Mouse (Mus musculus): ENCODE measurements around the gene Kpna7. TPM values are rescaled to one million over a fixed set of nuclear protein-coding genes. Genes with fewer than 3 reads are reported as not detected.

The Kpna7 gene
- total RNA-seq, 1 experiment from 2014 or later, result not detected

DNA sequence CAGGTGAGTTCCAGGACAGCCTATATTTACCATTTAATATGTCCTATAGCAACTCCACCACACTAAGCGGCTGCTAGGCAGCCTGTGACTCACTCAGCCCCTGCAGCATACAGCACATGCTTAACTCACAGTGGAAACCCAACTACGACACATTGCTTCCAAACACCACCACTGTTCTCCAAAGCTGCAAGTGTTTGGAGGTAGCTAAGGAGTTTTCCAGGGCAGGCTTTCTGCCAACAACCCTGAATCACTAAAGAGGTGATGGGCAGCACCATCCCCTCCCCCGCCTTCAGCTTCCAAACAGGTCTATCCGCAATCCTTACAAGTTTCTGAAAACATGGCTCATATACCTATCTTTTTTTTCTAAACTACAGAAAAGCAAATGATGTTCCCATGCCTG lies 134.0 kb downstream of the Kpna7 start:
- ATAC-seq (replicated peaks in 1 of 2; ENCODE audit: insufficient read depth in 1 of 2, low FRiP score in 2 of 2, low TSS enrichment in 1 of 2, low read depth in 1 of 2, poor library complexity in 2 of 2, severe bottlenecking in 2 of 2), result no peak

DNA sequence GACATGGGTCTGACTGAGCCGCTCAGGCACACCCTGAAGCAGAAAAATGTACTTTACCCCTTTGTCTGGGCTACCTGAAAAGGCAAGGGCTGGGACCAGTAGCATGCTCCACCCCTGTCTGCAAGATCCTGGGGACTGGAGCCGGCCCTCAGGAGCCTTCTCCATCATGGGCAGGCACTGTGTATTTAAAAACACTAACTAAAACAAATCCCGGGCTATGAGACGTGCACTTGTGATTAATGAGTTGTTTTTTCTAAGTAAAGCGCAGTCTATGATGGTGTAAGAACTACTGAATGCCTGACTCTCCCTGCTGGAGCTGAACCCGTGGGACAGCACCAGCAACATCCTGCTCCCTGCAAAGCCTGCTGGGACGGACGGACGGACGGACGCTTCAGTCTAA lies 135.4 kb downstream of the Kpna7 start:
- ATAC-seq (replicated peaks in 1 of 2; ENCODE audit: insufficient read depth in 1 of 2, low FRiP score in 2 of 2, low TSS enrichment in 1 of 2, low read depth in 1 of 2, poor library complexity in 2 of 2, severe bottlenecking in 2 of 2), result no peak

DNA sequence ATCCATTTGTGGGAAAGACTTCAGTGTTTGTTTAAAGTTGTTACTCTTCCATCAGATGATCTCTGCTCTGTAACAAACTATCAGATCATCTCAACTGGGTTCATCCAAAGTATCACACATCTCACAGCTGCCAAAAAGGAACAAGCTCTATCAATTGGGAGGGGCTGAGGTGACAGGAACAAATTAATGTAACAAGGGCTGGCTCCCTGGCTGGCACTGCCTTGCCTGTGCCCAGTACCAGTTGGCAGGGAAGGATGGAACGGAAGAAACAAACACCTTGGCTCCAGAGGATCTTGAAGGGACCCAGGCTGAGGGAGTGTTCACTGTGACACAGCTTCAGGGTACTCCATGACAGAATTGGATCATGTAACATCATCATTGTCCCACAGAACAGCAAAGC lies 135.8 kb downstream of the Kpna7 start:
- ATAC-seq (replicated peaks in 1 of 2; ENCODE audit: insufficient read depth in 1 of 2, low FRiP score in 2 of 2, low TSS enrichment in 1 of 2, low read depth in 1 of 2, poor library complexity in 2 of 2, severe bottlenecking in 2 of 2), result no peak

DNA sequence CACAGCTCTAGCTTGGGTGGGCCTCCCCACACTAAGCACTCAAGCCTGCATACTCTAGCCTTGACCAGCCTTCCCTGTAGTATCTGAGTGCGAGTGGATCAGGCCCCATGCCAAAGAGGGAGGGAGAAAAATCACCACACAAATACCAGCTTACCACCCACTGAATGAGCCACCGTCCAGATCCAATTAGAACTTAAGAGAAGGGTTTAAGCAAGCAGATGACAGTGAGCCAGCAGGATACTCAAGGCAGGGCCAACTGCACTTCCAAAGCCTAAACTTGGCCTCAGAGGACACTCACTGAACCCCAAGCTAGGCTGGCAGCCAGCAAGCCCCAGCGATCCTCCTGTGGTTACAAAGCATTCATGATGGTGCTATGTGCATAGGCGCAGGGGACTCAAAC lies 137.8 kb downstream of the Kpna7 start:
- no peak for ATAC-seq (replicated peaks in 1 of 2; ENCODE audit: insufficient read depth in 1 of 2, low FRiP score in 2 of 2, low TSS enrichment in 1 of 2, low read depth in 1 of 2, poor library complexity in 2 of 2, severe bottlenecking in 2 of 2)

DNA sequence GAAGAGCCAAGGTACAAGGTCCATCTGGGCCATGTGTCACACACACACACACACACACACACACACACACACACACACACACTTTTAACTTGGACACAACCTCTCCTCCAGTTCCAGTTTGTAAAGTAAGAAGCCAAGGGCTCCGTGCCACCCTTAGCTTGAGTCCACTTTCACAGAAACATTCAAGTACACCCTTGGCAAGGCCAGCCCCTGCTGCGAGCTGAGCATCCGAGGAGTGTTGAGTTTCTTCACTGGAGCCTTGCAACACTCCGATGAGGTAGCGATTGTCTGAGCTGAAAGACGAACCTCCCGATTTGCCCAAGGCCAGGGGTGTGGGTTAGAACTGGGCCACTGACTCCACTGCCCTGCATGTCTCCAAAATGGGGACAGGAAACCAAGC lies 138.9 kb downstream of the Kpna7 start:
- peak; percentile 9 to 30; a peak in 1 of 4 replicates for ATAC-seq (replicated peaks in 1 of 2; ENCODE audit: insufficient read depth in 1 of 2, low FRiP score in 2 of 2, low TSS enrichment in 1 of 2, low read depth in 1 of 2, poor library complexity in 2 of 2, severe bottlenecking in 2 of 2)

DNA sequence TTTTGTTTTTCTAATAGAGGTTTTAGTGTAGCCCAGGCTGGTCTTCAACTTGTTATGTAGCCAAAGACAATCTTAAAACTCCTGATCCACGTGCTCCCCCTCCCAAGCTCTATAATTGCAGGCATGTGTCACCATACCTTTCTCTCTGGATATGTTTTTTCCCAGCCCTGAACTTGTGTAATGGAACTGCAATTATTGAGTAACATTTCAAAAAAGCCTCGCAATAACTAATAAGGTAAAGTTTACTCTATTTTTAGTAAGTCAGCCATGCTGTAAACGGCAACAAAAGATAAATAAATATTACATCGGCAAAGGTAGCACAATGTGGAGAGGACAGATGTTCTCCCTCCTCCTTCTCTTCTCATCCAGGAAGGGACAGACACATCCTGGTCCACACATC lies 139.5 kb downstream of the Kpna7 start:
- ATAC-seq (replicated peaks in 1 of 2; ENCODE audit: insufficient read depth in 1 of 2, low FRiP score in 2 of 2, low TSS enrichment in 1 of 2, low read depth in 1 of 2, poor library complexity in 2 of 2, severe bottlenecking in 2 of 2), result no peak

DNA sequence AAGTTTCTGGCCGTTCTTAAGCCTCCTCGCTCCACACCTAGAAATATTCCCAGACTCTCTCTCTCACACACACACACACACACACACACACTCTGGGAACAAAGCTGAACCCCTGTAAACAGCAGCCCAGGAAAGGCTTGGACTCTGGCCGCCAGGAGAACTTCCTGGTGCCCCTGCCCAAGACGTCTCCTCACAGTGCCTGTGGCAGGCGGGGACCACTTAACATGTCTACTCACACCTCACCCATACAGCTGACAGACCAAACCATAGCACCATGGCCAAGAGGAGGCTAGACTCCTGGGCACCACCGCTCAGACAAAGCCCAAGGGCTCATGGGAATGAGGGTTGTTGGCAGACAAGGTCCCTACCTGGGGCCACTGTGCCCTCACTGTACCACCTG lies 140.5 kb downstream of the Kpna7 start:
- ATAC-seq (replicated peaks in 1 of 2; ENCODE audit: insufficient read depth in 1 of 2, low FRiP score in 2 of 2, low TSS enrichment in 1 of 2, low read depth in 1 of 2, poor library complexity in 2 of 2, severe bottlenecking in 2 of 2), result no peak

DNA sequence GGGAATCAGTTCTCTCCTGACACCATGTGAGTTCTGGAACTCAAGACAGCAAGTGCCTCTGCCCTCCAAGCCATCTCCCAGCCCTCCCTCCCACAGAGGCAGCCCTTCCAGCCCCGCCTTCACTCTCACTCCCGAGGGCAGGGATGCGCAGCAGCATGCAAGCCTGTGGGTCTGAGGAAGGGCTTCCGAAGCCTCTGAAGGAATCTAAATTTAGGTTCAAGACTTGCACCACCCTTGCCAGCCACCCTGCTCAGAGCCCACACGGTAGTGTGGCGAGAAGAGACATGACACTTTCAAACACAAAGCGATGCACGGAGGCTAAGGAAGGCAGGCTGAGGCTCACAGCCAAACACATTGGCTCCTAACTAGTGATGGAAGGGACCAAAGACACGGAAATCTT lies 141.4 kb downstream of the Kpna7 start:
- no peak for ATAC-seq (replicated peaks in 1 of 2; ENCODE audit: insufficient read depth in 1 of 2, low FRiP score in 2 of 2, low TSS enrichment in 1 of 2, low read depth in 1 of 2, poor library complexity in 2 of 2, severe bottlenecking in 2 of 2)

DNA sequence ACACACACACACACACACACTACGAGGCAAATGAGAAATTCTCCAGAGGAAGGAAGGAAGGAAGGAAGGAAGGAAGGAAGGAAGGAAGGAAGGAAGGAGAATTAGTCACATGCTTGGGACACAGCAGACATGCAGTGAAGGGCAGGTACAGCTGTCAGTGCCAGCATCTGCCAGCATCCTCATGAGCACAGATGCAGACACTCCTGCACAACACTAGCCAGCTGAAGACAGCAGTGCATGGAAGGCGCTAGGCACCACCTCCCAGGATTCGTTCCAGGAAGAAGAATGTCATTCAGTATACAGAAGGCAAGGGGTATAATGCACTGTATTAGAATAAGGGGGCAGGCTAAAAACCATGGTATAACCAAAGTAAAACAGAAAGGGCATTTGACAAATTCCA lies 142.9 kb downstream of the Kpna7 start:
- ATAC-seq (replicated peaks in 1 of 2; ENCODE audit: insufficient read depth in 1 of 2, low FRiP score in 2 of 2, low TSS enrichment in 1 of 2, low read depth in 1 of 2, poor library complexity in 2 of 2, severe bottlenecking in 2 of 2), result no peak

DNA sequence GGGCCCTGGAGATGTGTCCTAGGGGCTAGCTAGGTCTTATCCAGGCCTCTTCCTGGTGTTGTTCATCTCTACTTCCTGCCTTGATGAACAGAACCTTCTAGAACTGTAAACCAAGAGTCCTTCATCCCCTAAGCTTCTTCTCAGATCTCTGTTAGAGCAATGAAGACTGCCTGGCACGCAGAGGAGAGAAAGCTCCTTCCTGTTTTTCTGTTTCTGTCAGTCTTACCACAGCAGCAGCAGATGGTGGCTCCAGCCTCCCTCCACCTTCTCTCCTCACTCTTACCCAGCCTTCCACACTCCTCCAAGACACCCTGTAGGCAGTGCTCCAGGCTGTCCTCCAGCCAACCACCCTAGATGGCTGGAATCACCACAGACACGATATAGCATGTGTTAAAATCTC lies 146.5 kb downstream of the Kpna7 start:
- ATAC-seq (replicated peaks in 1 of 2; ENCODE audit: insufficient read depth in 1 of 2, low FRiP score in 2 of 2, low TSS enrichment in 1 of 2, low read depth in 1 of 2, poor library complexity in 2 of 2, severe bottlenecking in 2 of 2), result peak; percentile 44 to 68; a peak in 3 of 4 replicates

Other genes starting within 250 kb of the Kpna7 start
- gene Smurf1, start 118.2 kb downstream of the Kpna7 start, total RNA-seq (2017), result 7.9 and 10.4 TPM in 2 replicates
- not detected in 2 replicates for gene Gm4871, start 51.3 kb downstream of the Kpna7 start, total RNA-seq (2017)
- gene 1700018F24Rik, start 41.0 kb downstream of the Kpna7 start, total RNA-seq (2017), result not detected in 2 replicates
- 51.2 and 80.2 TPM in 2 replicates for gene Arpc1a, start 200 bp downstream of the Kpna7 start, total RNA-seq (2017)
- gene Arpc1b, start 30.2 kb upstream of the Kpna7 start, total RNA-seq (2017), result 124 and 175 TPM in 2 replicates
- 106 and 177 TPM in 2 replicates for gene Pdap1, start 56.2 kb upstream of the Kpna7 start, total RNA-seq (2017)
- gene Bud31, start 56.3 kb upstream of the Kpna7 start, total RNA-seq (2017), result 236 and 293 TPM in 2 replicates
- gene Ptcd1, start 83.1 kb upstream of the Kpna7 start, total RNA-seq (2017), result 16.7 and 20.0 TPM in 2 replicates
- 44.4 and 44.5 TPM in 2 replicates for gene Cpsf4, start 83.2 kb upstream of the Kpna7 start, total RNA-seq (2017)
- 48.2 and 118 TPM in 2 replicates for gene Atp5j2, start 108.0 kb upstream of the Kpna7 start, total RNA-seq (2017)
- gene Zkscan14, start 117.8 kb upstream of the Kpna7 start, total RNA-seq (2017), result 30.3 and 38.6 TPM in 2 replicates
- gene Zkscan5, start 120.5 kb upstream of the Kpna7 start, total RNA-seq (2017), result 7.1 and 10.1 TPM in 2 replicates
- gene Zfp655, start 147.7 kb upstream of the Kpna7 start, total RNA-seq (2017), result 51.3 and 62.6 TPM in 2 replicates
- 6.6 and 10.6 TPM in 2 replicates for gene Zscan25, start 196.5 kb upstream of the Kpna7 start, total RNA-seq (2017)